Mouse (Mus musculus) left cerebral cortex, postnatal 36 days (tissue): ENCODE measurements at regions not wholly inside any gene's neighbourhood (a gene's known extent, or its start where the extent isn't known, plus 50 kb on each side); places are given as distances from the start of the nearest gene placed in this dataset.
"Not testable (repeated sequence)": the region's sequence is repeated elsewhere in the genome, so short reads cannot be mapped to it uniquely, and the experiment has no call there.

ENCODE experiments used
- DNase-seq, 2 experiments: peaks; one replicate each; pipeline ENCODE4 v3.0.0; 2021 to 2022; ENCODE audit warnings: low spot score in 2 of 2, mixed read lengths in 1 of 2
- intact Hi-C: fragments of 180-260 bp; cut with DNase I; formaldehyde crosslinking; loops from one replicate; pipeline ENCODE4 v1.15.1; 2025

- DNase-seq, intact Hi-C loops: not testable (repeated sequence)
These were observed 56.8 kb downstream of the Gm8765 start for GRCm38 (mm10) chr13:50754911-50755310.

DNA sequence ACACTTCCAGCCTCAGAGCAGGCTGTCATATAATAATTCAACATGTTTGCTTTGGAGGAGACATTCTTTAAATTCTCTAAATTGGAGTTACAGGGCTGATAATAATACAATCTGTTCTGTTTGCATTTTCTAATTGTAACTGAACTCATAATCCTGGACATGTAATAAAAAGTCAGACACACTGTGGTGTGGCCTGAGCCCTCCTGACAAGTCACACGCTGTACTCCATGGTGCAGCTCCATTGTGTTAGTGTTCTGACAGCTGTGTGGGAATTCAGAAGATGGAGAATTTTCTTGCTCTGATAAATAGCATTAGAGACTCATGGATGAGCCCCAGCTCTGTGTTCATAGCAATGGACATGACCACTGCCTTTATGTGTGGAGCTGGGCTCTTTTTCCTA, 58.2 kb downstream of the Gm8765 start:
- DNase-seq, intact Hi-C loops: not testable (repeated sequence)

GRCm38 (mm10) chr13:50764618-50765017, 66.5 kb downstream of the Gm8765 start:
- no peak for DNase-seq
- intact Hi-C loops, result loop anchor here (10.0 kb wide), 1 partner anchor 440 kb away; no protein-coding TSS in a partner anchor

- intact Hi-C loops, DNase-seq: not testable (repeated sequence)
These were observed 81.9 kb downstream of the Gm8765 start for GRCm38 (mm10) chr13:50780036-50780435.

GRCm38 (mm10) chr13:50829879-50830550, 131.9 kb downstream of the Gm8765 start:
- intact Hi-C loops, DNase-seq: not testable (repeated sequence)
